Mouse (Mus musculus) brown adipose tissue, adult 24 weeks (tissue): ENCODE data around the gene Cdk5rap1. TPM values are rescaled to one million over a fixed set of nuclear protein-coding genes. Genes with fewer than 3 reads are reported as not detected.
"Not testable (repeated sequence)": the region's sequence is repeated elsewhere in the genome, so short reads cannot be mapped to it uniquely, and the experiment has no call there.

Source experiments
- H3K27ac ChIP-seq: fragments of 200-500 bp; replicated peaks from 2 replicates; pipeline ENCODE4 v1.5.1; 2012; ENCODE audit warnings: low read depth, mild to moderate bottlenecking, low read length
- H3K4me1 ChIP-seq: fragments of 200-500 bp; 2 replicates; pipeline ENCODE4 v1.6.1; 2012; ENCODE audit warnings: low read length, mixed read lengths; ENCODE audit not compliant: control insufficient read depth, insufficient read depth, insufficient read length
- H3K4me3 ChIP-seq: fragments of 200-500 bp; 2 replicates; pipeline ENCODE4 v1.5.1; 2012; ENCODE audit warnings: low read depth, mild to moderate bottlenecking, low read length, moderate library complexity; ENCODE audit not compliant: insufficient read depth
- polyA plus RNA-seq: library from polyadenylated mRNA; stranded (reverse); fragments of >200 nt; gene quantifications from 2 replicates; pipeline ENCODE4 v1.2.4, GENCODE M21; 2012; ENCODE audit not compliant: missing spikeins, insufficient read depth, insufficient read length

Cdk5rap1 gene
- polyA plus RNA-seq, 1 experiment = 7.1 TPM

- Histone ChIP-seq H3K27ac (0 out of 2 replicates have a peak overlapping the region, but pooled peaks have one; percentile 26), H3K4me1 (0 out of 2 replicates have a peak, but pooled peaks cover 6% of the 10 kb centered on the region), H3K4me3 (no peak overlapping the region)
Measured at GRCm38 (mm10) chr2:154399325-154399724, 26.5 kb upstream of the Cdk5rap1 start.

GRCm38 (mm10) chr2:154398267-154398666 is 25.5 kb upstream of the Cdk5rap1 start:
- no peak overlapping the region for H3K27ac ChIP-seq
- 0 out of 2 replicates have a peak, but pooled peaks cover 2% of the 10 kb centered on the region for H3K4me1 ChIP-seq
- H3K4me3 ChIP-seq = no peak overlapping the region

- no peak overlapping the region for H3K27ac ChIP-seq
- H3K4me3 ChIP-seq = no peak overlapping the region
Measured at GRCm38 (mm10) chr2:154396529-154396928, 23.7 kb upstream of the Cdk5rap1 start.

GRCm38 (mm10) chr2:154394602-154395001 is 21.8 kb upstream of the Cdk5rap1 start:
- Histone ChIP-seq H3K27ac (no peak overlapping the region), H3K4me3 (no peak overlapping the region), H3K4me1 (peaks cover 2% of the 10 kb centered on the region; the same call in 1 of the 2 replicates)

More at GRCm38 (mm10) chr2:154396529-154396928, 23.7 kb upstream of the Cdk5rap1 start:
- no peaks in the 10 kb centered on the region for H3K4me1 ChIP-seq

GRCm38 (mm10) chr2:154390180-154390964 is 17.6 kb upstream of the Cdk5rap1 start:
- H3K27ac ChIP-seq = peak overlapping the region; percentile 84
- no peak overlapping the region for H3K4me3 ChIP-seq

GRCm38 (mm10) chr2:154379103-154379502 is 6.3 kb upstream of the Cdk5rap1 start:
- H3K27ac ChIP-seq = peak overlapping the region; percentile 19; the same call in 1 of the 2 replicates
- peaks cover 14% of the 10 kb centered on the region for H3K4me1 ChIP-seq
- H3K4me3 ChIP-seq = no peak overlapping the region

More at GRCm38 (mm10) chr2:154390180-154390964, 17.6 kb upstream of the Cdk5rap1 start:
- peaks cover 3% of the 10 kb centered on the region; the same call in 1 of the 2 replicates for H3K4me1 ChIP-seq

GRCm38 (mm10) chr2:154374807-154375601 is 2.2 kb upstream of the Cdk5rap1 start:
- Histone ChIP-seq H3K27ac (peak overlapping the region; percentile 90), H3K4me3 (no peak overlapping the region)

GRCm38 (mm10) chr2:154373961-154374632 is 1.3 kb upstream of the Cdk5rap1 start:
- peaks cover 21% of the 10 kb centered on the region for H3K4me1 ChIP-seq
- H3K27ac ChIP-seq = peak overlapping the region; percentile 90
- no peak overlapping the region for H3K4me3 ChIP-seq

More at GRCm38 (mm10) chr2:154374807-154375601, 2.2 kb upstream of the Cdk5rap1 start:
- H3K4me1 ChIP-seq = peaks cover 21% of the 10 kb centered on the region

- Histone ChIP-seq H3K4me1 (peaks cover 19% of the 10 kb centered on the region), H3K4me3 (peak overlapping the region; percentile 68)
Measured at GRCm38 (mm10) chr2:154372151-154372829, 520 bp downstream of the Cdk5rap1 start.

GRCm38 (mm10) chr2:154367510-154367909 is 5.3 kb downstream of the Cdk5rap1 start:
- no peaks in the 10 kb centered on the region for H3K4me1 ChIP-seq
- H3K4me3 ChIP-seq = no peak overlapping the region
- H3K27ac ChIP-seq = no peak overlapping the region

More at GRCm38 (mm10) chr2:154372151-154372829, 520 bp downstream of the Cdk5rap1 start:
- H3K27ac ChIP-seq = peak overlapping the region; percentile 79

- peak overlapping the region; percentile 93 for H3K27ac ChIP-seq
- H3K4me3 ChIP-seq = peak overlapping the region; percentile 63
- not testable (repeated sequence) for H3K4me1 ChIP-seq
Measured at GRCm38 (mm10) chr2:154354000-154354425, 18.8 kb downstream of the Cdk5rap1 start.

GRCm38 (mm10) chr2:154348152-154348551 is 24.7 kb downstream of the Cdk5rap1 start:
- Histone ChIP-seq H3K27ac (no peak overlapping the region), H3K4me3 (no peak overlapping the region), H3K4me1 (no peaks in the 10 kb centered on the region)

GRCm38 (mm10) chr2:154339356-154339755 is 33.5 kb downstream of the Cdk5rap1 start:
- Histone ChIP-seq H3K4me1 (no peaks in the 10 kb centered on the region), H3K27ac (no peak overlapping the region), H3K4me3 (no peak overlapping the region)

- Histone ChIP-seq H3K27ac (no peak overlapping the region), H3K4me3 (no peak overlapping the region), H3K4me1 (no peaks in the 10 kb centered on the region)
Measured at GRCm38 (mm10) chr2:154338161-154338560, 34.6 kb downstream of the Cdk5rap1 start.
